ENCODE assay signal across 8 mouse cellular contexts in genomic region chr5:140321756-140322575, GRCm38 (mm10). TPM values are rescaled to one million over a fixed set of nuclear protein-coding genes. Genes with fewer than 3 reads are reported as not detected.
A peak's percentile ranks its signal among the peaks of the same experiment; 100 is the strongest.
DNase-seq lines count a peak whose midpoint lies in the region; ATAC-seq and TF ChIP-seq lines count a peak whose summit lies in the region.

No protein-coding gene starts in this region.

- peak overlapping the region; percentile 95 for H3K9ac ChIP-seq in hindbrain, postnatal 0 days (replicated peaks; ENCODE audit: low read length)

- H3K27me3 ChIP-seq in spleen, adult 2 months (ENCODE audit: control insufficient read depth, insufficient read depth, low read length), result no peaks in the 10 kb centered on the region
- no peaks in the 10 kb centered on the region for H3K27me3 ChIP-seq in hindbrain, postnatal 0 days (ENCODE audit: insufficient read depth, low read length)
- no peaks in the 10 kb centered on the region for H3K27me3 ChIP-seq in midbrain, embryonic 10.5 days (ENCODE audit: low read depth, poor library complexity, severe bottlenecking)

- DNase-seq in spleen, adult 2 months (ENCODE audit: low read depth in 1 of 2, low spot score in 2 of 2), result no peak
- no peak for DNase-seq in spleen, adult 18-20 months
- peak; percentile 42 for DNase-seq in embryo, embryonic 11 days
- DNase-seq in hindbrain, postnatal 0 days (ENCODE audit: low spot score), result peak; percentile 23
- DNase-seq in midbrain, embryonic 10.5 days (ENCODE audit: low spot score), result peak; percentile 22
- DNase-seq in cerebellum, postnatal 10 days, result no peak
- no peak for DNase-seq in gastrocnemius, adult 18-20 months (ENCODE audit: low spot score)

- H3K4me3 ChIP-seq in spleen, adult 2 months (ENCODE audit: extremely low read depth, insufficient read depth, insufficient read length), result peak overlapping the region; percentile 98
- peak overlapping the region; percentile 96 for H3K4me3 ChIP-seq in hindbrain, postnatal 0 days (ENCODE audit: low read length)
- H3K4me3 ChIP-seq in midbrain, embryonic 10.5 days, result peak overlapping the region; percentile 100

- H3K9me3 ChIP-seq in hindbrain, postnatal 0 days (ENCODE audit: low read length), result no peaks in the 10 kb centered on the region
- H3K9me3 ChIP-seq in midbrain, embryonic 10.5 days (replicated peaks), result no peaks in the 10 kb centered on the region

- H3K4me1 ChIP-seq in spleen, adult 2 months (ENCODE audit: control insufficient read depth, insufficient read depth, insufficient read length), result peaks cover 2% of the 10 kb centered on the region; the same call in 1 of the 2 replicates
- H3K4me1 ChIP-seq in hindbrain, postnatal 0 days (ENCODE audit: insufficient read depth, low read length), result peaks cover 6% of the 10 kb centered on the region; the same call in 1 of the 2 replicates
- H3K4me1 ChIP-seq in midbrain, embryonic 10.5 days, result peaks cover 26% of the 10 kb centered on the region

- under 1% methylated on average over 17 of the region's 17 CpGs for WGBS in spleen, adult 2 months
- WGBS in hindbrain, postnatal 0 days, result 1% methylated on average over 17 of the region's 17 CpGs
- 2% methylated on average over 17 of the region's 17 CpGs for WGBS in midbrain, embryonic 10.5 days

- no peaks in the 10 kb centered on the region for H3K36me3 ChIP-seq in spleen, adult 2 months (ENCODE audit: control insufficient read depth, insufficient read depth, low read length)
- no peaks in the 10 kb centered on the region for H3K36me3 ChIP-seq in hindbrain, postnatal 0 days (ENCODE audit: insufficient read depth, low read length)
- peaks cover 28% of the 10 kb centered on the region for H3K36me3 ChIP-seq in midbrain, embryonic 10.5 days

- TF ChIP-seq CTCF in spleen, adult 2 months (IDR thresholded peaks at IDR 0.05; ENCODE audit: extremely low read depth, insufficient read depth, insufficient read length, insufficient replicate concordance), result no peak
- TF ChIP-seq CTCF in hindbrain, postnatal 0 days (IDR thresholded peaks at IDR 0.05; ENCODE audit: low read depth), result peak; percentile 17

- no peak for TF ChIP-seq POLR2A in spleen, adult 2 months (IDR thresholded peaks at IDR 0.05; ENCODE audit: low read depth, low read length)

- peak overlapping the region; percentile 94 for H3K4me2 ChIP-seq in hindbrain, postnatal 0 days (ENCODE audit: low read depth, low read length)

- no peak for ATAC-seq in hindbrain, postnatal 0 days
- no peak for ATAC-seq in frontal cortex, adult (ENCODE audit: low TSS enrichment)

- H3K27ac ChIP-seq in spleen, adult 2 months (ENCODE audit: insufficient read depth, low read length), result peak overlapping the region; percentile 90
- H3K27ac ChIP-seq in hindbrain, postnatal 0 days, result peak overlapping the region; percentile 85
- H3K27ac ChIP-seq in midbrain, embryonic 10.5 days (replicated peaks), result peak overlapping the region; percentile 97

RNA-seq across cellular contexts. Expression of gene Nudt1, which starts 0.5 kb away (rescaled TPM):
- polyA plus RNA-seq in spleen, adult 2 months (2012; rRNA removed), result 4.5 and 4.7 TPM in 2 replicates
- total RNA-seq in hindbrain, postnatal 0 days (2014; rRNA removed), result 7.5 and 8.7 TPM in 2 replicates
- 19.7 and 21.4 TPM in 2 replicates for polyA plus RNA-seq in hindbrain, postnatal 0 days (2015; fragmentation: Nextera tagmentation; extraction: Ambion mirVana)
- polyA plus RNA-seq in midbrain, embryonic 10.5 days (2016; fragmentation: Nextera tagmentation; extraction: Ambion mirVana), result 54.9 and 58.6 TPM in 2 replicates
- total RNA-seq in gastrocnemius, adult 18-20 months (2021), result 1 to 10 TPM; 4.8 to 6.4 TPM

RNA-seq across cellular contexts. Expression of gene Mad1l1, which starts 0.6 kb away (rescaled TPM):
- 18.3 and 22.3 TPM in 2 replicates for polyA plus RNA-seq in spleen, adult 2 months (2012; rRNA removed)
- 18.6 and 29.1 TPM in 2 replicates for total RNA-seq in hindbrain, postnatal 0 days (2014; rRNA removed)
- polyA plus RNA-seq in hindbrain, postnatal 0 days (2015; fragmentation: Nextera tagmentation; extraction: Ambion mirVana), result 27.2 and 30.9 TPM in 2 replicates
- 57.9 and 59.9 TPM in 2 replicates for polyA plus RNA-seq in midbrain, embryonic 10.5 days (2016; fragmentation: Nextera tagmentation; extraction: Ambion mirVana)
- total RNA-seq in gastrocnemius, adult 18-20 months (2021), result 1 to 10 TPM; 7.0 to 7.2 TPM

RNA-seq across cellular contexts. Expression of gene Mrm2, which starts 9.7 kb away (rescaled TPM):
- 3.7 and 4.1 TPM in 2 replicates for polyA plus RNA-seq in spleen, adult 2 months (2012; rRNA removed)
- total RNA-seq in hindbrain, postnatal 0 days (2014; rRNA removed), result 14.5 and 15.6 TPM in 2 replicates
- polyA plus RNA-seq in hindbrain, postnatal 0 days (2015; fragmentation: Nextera tagmentation; extraction: Ambion mirVana), result 15.0 and 15.8 TPM in 2 replicates
- 21.9 and 23.0 TPM in 2 replicates for polyA plus RNA-seq in midbrain, embryonic 10.5 days (2016; fragmentation: Nextera tagmentation; extraction: Ambion mirVana)
- 1 to 10 TPM; 5.8 to 6.2 TPM for total RNA-seq in gastrocnemius, adult 18-20 months (2021)

Comparison
In these comparisons a context has a peak if more than half of its experiments do, and no peak if none do; other contexts are left out.
1. DNase-seq: peak in embryo, embryonic 11 days (single experiment), hindbrain, postnatal 0 days (single experiment) and midbrain, embryonic 10.5 days (single experiment); none in spleen, adult 2 months (0 of 2), spleen, adult 18-20 months (0 of 2), cerebellum, postnatal 10 days (0 of 2) and gastrocnemius, adult 18-20 months (single experiment).
2. Peak in every context shown above with its lines, with median percentiles within 50 percentile points of each other: H3K27ac ChIP-seq and H3K4me3 ChIP-seq.